Mouse (Mus musculus): ENCODE results near the gene Ptges. TPM values are rescaled to one million over a fixed set of nuclear protein-coding genes. Genes with fewer than 3 reads are reported as not detected.
"Not testable (repeated sequence)": the region's sequence is repeated elsewhere in the genome, so short reads cannot be mapped to it uniquely, and the experiment has no call there.

Ptges gene
- polyA plus RNA-seq, 1 experiment from 2014 or later = 0.80 TPM

GRCm38 (mm10) chr2:30938574-30938991, 8.9 kb upstream of the Ptges start:
- H3K4me3 ChIP-seq (ENCODE audit: inconsistent target) = no peak overlapping the region
- WGBS (ENCODE audit: missing documents) = 81% methylated on average over 3 of the region's 4 CpGs
- no peaks in the 10 kb centered on the region for H3K79me2 ChIP-seq (ENCODE audit: inconsistent target)
- H3K27ac ChIP-seq = no peak overlapping the region
- no peaks in the 10 kb centered on the region for H3K36me3 ChIP-seq (ENCODE audit: inconsistent target)

GRCm38 (mm10) chr2:30937731-30938130, 8.1 kb upstream of the Ptges start:
- 79% methylated on average over 7 of the region's 8 CpGs for WGBS (ENCODE audit: missing documents)

GRCm38 (mm10) chr2:30936808-30937207, 7.1 kb upstream of the Ptges start:
- Histone ChIP-seq H3K4me3 (ENCODE audit: inconsistent target) (no peak overlapping the region), H3K79me2 (ENCODE audit: inconsistent target) (no peaks in the 10 kb centered on the region), H3K36me3 (ENCODE audit: inconsistent target) (no peaks in the 10 kb centered on the region), H3K27ac (no peak overlapping the region)
- WGBS (ENCODE audit: missing documents) = 81% methylated on average over 3 of the region's 3 CpGs

More at GRCm38 (mm10) chr2:30937731-30938130, 8.1 kb upstream of the Ptges start:
- H3K79me2 ChIP-seq (ENCODE audit: inconsistent target) = no peaks in the 10 kb centered on the region
- H3K36me3 ChIP-seq (ENCODE audit: inconsistent target) = no peaks in the 10 kb centered on the region
- H3K27ac ChIP-seq = no peak overlapping the region
- no peak overlapping the region for H3K4me3 ChIP-seq (ENCODE audit: inconsistent target)

- Histone ChIP-seq H3K36me3 (ENCODE audit: inconsistent target) (no peaks in the 10 kb centered on the region), H3K27ac (no peak overlapping the region), H3K4me3 (ENCODE audit: inconsistent target) (no peak overlapping the region), H3K79me2 (ENCODE audit: inconsistent target) (no peaks in the 10 kb centered on the region)
- 28% methylated on average over 7 of the region's 7 CpGs for WGBS (ENCODE audit: missing documents)
Observed at GRCm38 (mm10) chr2:30933917-30934450, 4.3 kb upstream of the Ptges start.

- no peaks in the 10 kb centered on the region for H3K79me2 ChIP-seq (ENCODE audit: inconsistent target)
- no peaks in the 10 kb centered on the region for H3K36me3 ChIP-seq (ENCODE audit: inconsistent target)
- WGBS (ENCODE audit: missing documents) = 88% methylated on average over 6 of the region's 6 CpGs
- H3K4me3 ChIP-seq (ENCODE audit: inconsistent target) = no peak overlapping the region
- H3K27ac ChIP-seq = no peak overlapping the region
Observed at GRCm38 (mm10) chr2:30933032-30933431, 3.4 kb upstream of the Ptges start.

- no peak overlapping the region for H3K27ac ChIP-seq
- 84% methylated on average over 2 of the region's 3 CpGs for WGBS (ENCODE audit: missing documents)
Observed at GRCm38 (mm10) chr2:30931922-30932321, 2.3 kb upstream of the Ptges start.

GRCm38 (mm10) chr2:30930846-30931245, 1.2 kb upstream of the Ptges start:
- not testable (repeated sequence) for H3K27ac ChIP-seq

More at GRCm38 (mm10) chr2:30931922-30932321, 2.3 kb upstream of the Ptges start:
- no peaks in the 10 kb centered on the region for H3K36me3 ChIP-seq (ENCODE audit: inconsistent target)
- H3K79me2 ChIP-seq (ENCODE audit: inconsistent target) = no peaks in the 10 kb centered on the region
- H3K4me3 ChIP-seq (ENCODE audit: inconsistent target) = no peak overlapping the region

GRCm38 (mm10) chr2:30928893-30929482, 675 bp downstream of the Ptges start:
- peak overlapping the region; percentile 93 for H3K27ac ChIP-seq
- H3K36me3 ChIP-seq (ENCODE audit: inconsistent target) = no peaks in the 10 kb centered on the region
- WGBS (ENCODE audit: missing documents) = 11% methylated on average over 12 of the region's 12 CpGs
- no peaks in the 10 kb centered on the region for H3K79me2 ChIP-seq (ENCODE audit: inconsistent target)
- peak overlapping the region; percentile 71 for H3K4me3 ChIP-seq (ENCODE audit: inconsistent target)

More at GRCm38 (mm10) chr2:30930846-30931245, 1.2 kb upstream of the Ptges start:
- H3K4me3 ChIP-seq (ENCODE audit: inconsistent target); H3K36me3 ChIP-seq (ENCODE audit: inconsistent target); H3K79me2 ChIP-seq (ENCODE audit: inconsistent target): not testable (repeated sequence)
- 87% methylated on average over 2 of the region's 2 CpGs for WGBS (ENCODE audit: missing documents)

GRCm38 (mm10) chr2:30927844-30928628, 1.6 kb downstream of the Ptges start:
- Histone ChIP-seq H3K79me2 (ENCODE audit: inconsistent target) (no peaks in the 10 kb centered on the region), H3K27ac (peak overlapping the region; percentile 93), H3K36me3 (ENCODE audit: inconsistent target) (no peaks in the 10 kb centered on the region), H3K4me3 (ENCODE audit: inconsistent target) (no peak overlapping the region)
- 22% methylated on average over 12 of the region's 14 CpGs for WGBS (ENCODE audit: missing documents)

GRCm38 (mm10) chr2:30927151-30927781, 2.4 kb downstream of the Ptges start:
- Histone ChIP-seq H3K4me3 (ENCODE audit: inconsistent target) (no peak overlapping the region), H3K36me3 (ENCODE audit: inconsistent target) (no peaks in the 10 kb centered on the region), H3K79me2 (ENCODE audit: inconsistent target) (no peaks in the 10 kb centered on the region), H3K27ac (peak overlapping the region; percentile 21; the same call in 1 of the 2 replicates)
- WGBS (ENCODE audit: missing documents) = 43% methylated on average over 9 of the region's 9 CpGs

- 94% methylated on average over 4 of the region's 4 CpGs for WGBS (ENCODE audit: missing documents)
- Histone ChIP-seq H3K4me3 (ENCODE audit: inconsistent target) (no peak overlapping the region), H3K36me3 (ENCODE audit: inconsistent target) (no peaks in the 10 kb centered on the region), H3K79me2 (ENCODE audit: inconsistent target) (no peaks in the 10 kb centered on the region), H3K27ac (no peak overlapping the region)
Observed at GRCm38 (mm10) chr2:30926381-30926780, 3.3 kb downstream of the Ptges start.

GRCm38 (mm10) chr2:30925181-30925580, 4.5 kb downstream of the Ptges start:
- 79% methylated on average over 4 of the region's 4 CpGs for WGBS (ENCODE audit: missing documents)
- Histone ChIP-seq H3K4me3 (ENCODE audit: inconsistent target) (no peak overlapping the region), H3K36me3 (ENCODE audit: inconsistent target) (no peaks in the 10 kb centered on the region), H3K27ac (no peak overlapping the region), H3K79me2 (ENCODE audit: inconsistent target) (no peaks in the 10 kb centered on the region)

- Histone ChIP-seq H3K36me3 (ENCODE audit: inconsistent target) (no peaks in the 10 kb centered on the region), H3K27ac (no peak overlapping the region), H3K4me3 (ENCODE audit: inconsistent target) (no peak overlapping the region), H3K79me2 (ENCODE audit: inconsistent target) (no peaks in the 10 kb centered on the region)
- WGBS (ENCODE audit: missing documents) = 87% methylated on average over 3 of the region's 3 CpGs
Observed at GRCm38 (mm10) chr2:30923099-30923498, 6.6 kb downstream of the Ptges start.

- H3K4me3 ChIP-seq (ENCODE audit: inconsistent target) = no peak overlapping the region
- H3K79me2 ChIP-seq (ENCODE audit: inconsistent target) = no peaks in the 10 kb centered on the region
- WGBS (ENCODE audit: missing documents) = 54% methylated on average over 7 of the region's 7 CpGs
- no peaks in the 10 kb centered on the region for H3K36me3 ChIP-seq (ENCODE audit: inconsistent target)
- no peak overlapping the region for H3K27ac ChIP-seq
Observed at GRCm38 (mm10) chr2:30920216-30920615, 9.4 kb downstream of the Ptges start.

Measured in macrophage (primary cell).